Mouse (Mus musculus): ENCODE measurements around the gene Olfr417. TPM values are rescaled to one million over a fixed set of nuclear protein-coding genes. Genes with fewer than 3 reads are reported as not detected.
"Not testable (repeated sequence)": the region's sequence is repeated elsewhere in the genome, so short reads cannot be mapped to it uniquely, and the experiment has no call there.

The Olfr417 gene
- not detected for polyA plus RNA-seq (2017; shearing (Covaris generic))

DNA sequence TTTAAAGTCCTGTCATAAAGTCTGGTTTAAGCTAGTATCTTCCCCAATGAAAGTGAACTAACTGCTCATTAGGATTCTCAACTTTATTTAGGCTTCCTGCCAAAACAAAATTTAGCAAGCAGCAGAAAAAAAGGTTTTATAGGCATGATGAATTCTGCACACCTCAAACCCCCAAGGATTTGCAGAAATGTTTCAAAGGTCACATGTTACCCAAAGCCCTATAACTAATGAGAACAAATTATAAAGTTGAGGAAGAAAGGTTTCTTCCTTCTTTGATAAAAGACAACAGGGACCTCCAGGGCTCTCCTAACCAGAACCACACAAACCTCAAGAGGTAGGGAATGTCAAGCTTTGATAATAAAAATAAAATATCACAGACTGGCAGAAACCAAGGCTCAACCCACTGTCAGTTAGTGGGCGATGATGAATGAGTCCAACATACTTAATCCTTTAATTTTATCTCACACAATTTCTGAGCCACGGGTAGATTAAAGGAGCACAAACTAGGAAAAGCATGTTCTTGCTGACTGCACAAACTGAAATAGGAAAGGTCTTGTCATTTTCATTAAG, at the start of gene Olfr417:
TSS of gene Olfr417 (plus strand) at position 241 of the 570 bp plus-strand sequence.
- ATAC-seq = no peak

DNA sequence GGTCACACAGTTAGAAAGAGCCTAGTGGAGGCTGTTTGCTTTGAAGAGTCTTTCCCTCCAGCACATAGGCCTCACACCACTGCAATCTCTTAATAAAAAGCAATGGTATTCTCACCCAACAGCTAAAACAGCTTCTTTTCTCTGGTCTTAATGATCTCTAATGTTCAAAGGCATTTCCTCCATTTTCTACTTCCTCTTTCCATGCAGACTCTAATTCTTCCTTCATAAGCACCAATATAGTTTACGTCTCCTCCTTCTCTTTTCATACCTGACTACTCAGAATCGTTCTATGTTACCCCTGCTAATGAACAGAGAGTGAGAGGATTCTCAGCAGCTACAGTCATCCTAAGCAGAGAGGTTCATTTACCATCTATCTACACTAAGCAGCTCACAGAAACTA, 47.6 kb upstream of the Olfr417 start:
- no peak for ATAC-seq

- ATAC-seq = no peak
Observed at GRCm38 (mm10) chr1:174330218-174330617, 34.7 kb upstream of the Olfr417 start, which contains the start of gene Mptx1. Mptx1 (plus strand) TSS chr1:174330518.

DNA sequence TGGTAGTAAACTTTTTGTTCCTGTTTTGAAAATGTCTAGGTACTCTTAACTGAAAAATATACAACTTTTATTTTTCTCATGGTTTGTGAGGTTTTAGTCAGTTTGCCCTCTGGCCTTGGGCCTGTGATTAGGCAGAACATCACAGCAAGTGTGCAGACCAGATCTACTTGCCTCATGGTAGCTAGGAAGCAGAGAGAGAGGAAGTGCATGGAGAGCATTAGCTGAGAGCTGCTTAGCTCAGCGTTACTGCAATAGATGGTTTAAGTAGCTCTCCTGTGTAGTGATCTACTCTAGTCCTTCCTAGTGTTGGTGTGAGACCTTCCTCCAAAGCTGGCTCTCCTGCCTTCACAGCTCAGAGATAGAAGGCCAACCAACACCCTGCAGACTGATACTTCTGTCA, 11.3 kb upstream of the Olfr417 start:
- not testable (repeated sequence) for ATAC-seq

- ATAC-seq = no peak
Observed at GRCm38 (mm10) chr1:174354640-174355039, 10.3 kb upstream of the Olfr417 start.

DNA sequence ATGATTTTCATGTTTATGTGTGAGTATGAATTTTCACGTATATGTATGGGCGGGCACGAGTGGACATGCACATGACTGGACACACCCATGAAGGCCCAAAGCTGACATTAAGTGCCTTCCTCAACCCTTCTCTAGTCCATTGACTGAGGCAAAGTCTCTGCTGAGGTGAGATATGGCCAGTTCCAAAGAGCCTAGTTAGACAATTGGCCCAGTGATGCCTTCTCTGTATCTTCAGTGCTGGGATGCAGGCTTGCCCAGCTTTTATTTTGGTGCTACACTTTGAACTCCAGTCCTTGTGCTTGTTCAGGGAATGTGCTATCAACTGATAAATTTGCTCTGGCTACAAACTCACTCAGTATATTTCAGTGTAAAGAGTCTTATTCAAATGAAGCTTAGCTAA, 8.9 kb downstream of the Olfr417 start:
- no peak for ATAC-seq

DNA sequence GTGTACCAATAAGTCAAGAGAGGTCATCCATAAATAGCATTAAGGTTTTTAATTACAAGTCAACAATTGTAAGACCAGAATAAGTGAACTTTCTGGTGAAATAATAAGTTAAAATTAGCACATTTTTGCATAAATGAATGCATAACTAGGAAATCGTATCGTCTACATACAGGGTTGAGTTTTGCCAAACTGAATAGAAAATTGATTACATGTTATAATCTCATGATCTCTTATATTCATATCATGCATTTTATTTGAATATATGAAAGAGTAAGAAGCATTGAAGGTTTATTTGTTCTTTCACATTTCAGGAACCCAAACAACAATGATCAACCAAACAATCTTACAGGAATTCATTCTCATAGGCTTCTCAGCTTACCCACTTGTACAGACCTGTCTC, 25.8 kb downstream of the Olfr417 start, which contains the start of gene Olfr248:
TSS of gene Olfr248 (plus strand) at position 301 of the 400 bp plus-strand sequence.
- ATAC-seq = no peak

GRCm38 (mm10) chr1:174422959-174423358, 58.0 kb downstream of the Olfr417 start:
- ATAC-seq = no peak

DNA sequence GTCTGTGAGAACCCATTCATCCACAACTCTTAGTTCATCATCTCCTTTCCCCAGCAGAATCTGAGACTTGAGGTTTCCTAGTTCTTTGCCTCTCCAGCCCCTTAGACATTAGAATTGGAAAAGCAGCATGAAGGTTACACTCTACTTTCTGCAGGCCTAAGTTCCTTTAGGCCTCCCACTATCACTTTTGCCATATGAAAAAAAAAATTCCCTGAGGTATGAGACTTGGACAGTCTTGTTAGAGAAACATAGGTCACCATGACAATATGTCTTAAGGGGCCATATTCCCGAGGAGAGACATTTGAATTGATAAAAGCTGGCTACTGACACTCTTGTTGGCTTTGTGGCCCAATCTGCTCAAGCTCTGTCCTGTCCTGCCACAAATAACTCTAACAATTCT, 58.8 kb downstream of the Olfr417 start, which contains the start of gene Olfr414:
TSS of gene Olfr414 (plus strand) at position 301 of the 400 bp plus-strand sequence.
- no peak for ATAC-seq

Other genes with a start within 250 kb of the Olfr417 start
- gene Olfr231, start 244.0 kb upstream of the Olfr417 start, polyA plus RNA-seq (2017; shearing (Covaris generic)) = not detected
- not detected for gene Olfr424, start 233.6 kb upstream of the Olfr417 start, polyA plus RNA-seq (2017; shearing (Covaris generic))
- gene Olfr420, start 209.5 kb upstream of the Olfr417 start, polyA plus RNA-seq (2017; shearing (Covaris generic)) = not detected
- gene Spta1, start 192.3 kb upstream of the Olfr417 start, polyA plus RNA-seq (2017; shearing (Covaris generic)) = under 1 TPM in 1 of 2 experiments, not detected in 1; 0.19 TPM
- gene Olfr419, start 113.1 kb upstream of the Olfr417 start, polyA plus RNA-seq (2017; shearing (Covaris generic)) = not detected
- gene Mptx1, start 34.6 kb upstream of the Olfr417 start, polyA plus RNA-seq (2017; shearing (Covaris generic)) = not detected
- gene Olfr248, start 25.9 kb downstream of the Olfr417 start, polyA plus RNA-seq (2017; shearing (Covaris generic)) = not detected
- not detected for gene Olfr414, start 58.9 kb downstream of the Olfr417 start, polyA plus RNA-seq (2017; shearing (Covaris generic))
- gene Olfr220, start 77.0 kb downstream of the Olfr417 start, polyA plus RNA-seq (2017; shearing (Covaris generic)) = under 1 TPM in 1 of 2 experiments, not detected in 1; 0.13 TPM
- gene Fmn2, start 136.7 kb downstream of the Olfr417 start, polyA plus RNA-seq (2017; shearing (Covaris generic)) = not detected